Mouse (Mus musculus) forebrain, embryonic 15.5 days (tissue): ENCODE data around the gene Irx3. TPM values are rescaled to one million over a fixed set of nuclear protein-coding genes. Genes with fewer than 3 reads are reported as not detected.
A peak's percentile ranks its signal among the peaks of the same experiment; 100 is the strongest.

Experiments used
- ATAC-seq: fragments of 200-750 bp; cut with Nextera tagmentation; replicated peaks from 2 replicates; pipeline ENCODE4 v1.8.0; 2017; ENCODE audit warnings: mild to moderate bottlenecking, moderate TSS enrichment, moderate library complexity
- H3K27ac ChIP-seq: fragments of 300-500 bp; sonication (generic); replicated peaks from 2 replicates; pipeline ENCODE4 v1.5.1; 2015; ENCODE audit warnings: mild to moderate bottlenecking, inconsistent platforms
- H3K27me3 ChIP-seq: fragments of 300-500 bp; sonication (generic); 2 replicates; pipeline ENCODE4 v1.6.1; 2015; ENCODE audit warnings: inconsistent platforms
- H3K36me3 ChIP-seq: fragments of 300-500 bp; sonication (generic); 2 replicates; pipeline ENCODE4 v1.6.1; 2015; ENCODE audit warnings: mild to moderate bottlenecking, inconsistent platforms
- H3K4me1 ChIP-seq: fragments of 300-500 bp; sonication (generic); 2 replicates; pipeline ENCODE4 v1.6.1; 2015; ENCODE audit warnings: inconsistent platforms
- H3K4me2 ChIP-seq: fragments of 300-500 bp; sonication (generic); replicated peaks from 2 replicates; pipeline ENCODE4 v1.6.1; 2015; ENCODE audit warnings: mild to moderate bottlenecking, inconsistent platforms
- H3K4me3 ChIP-seq: fragments of 300-500 bp; sonication (generic); 2 replicates; pipeline ENCODE4 v1.5.1; 2015; ENCODE audit warnings: mild to moderate bottlenecking, inconsistent platforms
- H3K9ac ChIP-seq: fragments of 300-500 bp; sonication (generic); replicated peaks from 2 replicates; pipeline ENCODE4 v1.6.1; 2015; ENCODE audit warnings: mild to moderate bottlenecking, inconsistent platforms
- H3K9me3 ChIP-seq: fragments of 300-500 bp; sonication (generic); 2 replicates; pipeline ENCODE4 v1.6.1; 2016; ENCODE audit warnings: inconsistent platforms
- WGBS: fragments of 180-500 bp; shearing (Covaris S2); methylation state at CpG from one replicate; pipeline ENCODE4 v1.1.7; 2015; ENCODE audit warnings: mixed read lengths; 5-methylcytosine and 5-hydroxymethylcytosine counted together
- polyA plus RNA-seq: library from polyadenylated mRNA; unstranded; fragments of >200 nt; fragmentation: Nextera tagmentation; extraction: Ambion mirVana; gene quantifications from 2 replicates; pipeline ENCODE4 v1.2.1, GENCODE M21; 2015

Gene Irx3
- polyA plus RNA-seq, 1 experiment from 2014 or later, result 1.6 TPM

GRCm38 (mm10) chr8:91755062-91755461, 46.8 kb downstream of the Irx3 start:
- 89% methylated on average over 9 of the region's 9 CpGs for whole genome bisulfite sequencing
- H3K36me3 ChIP-seq, result no peaks in the 10 kb centered on the region
- H3K4me3 ChIP-seq, result no peak overlapping the region
- ATAC-seq, result no peak
- H3K9ac ChIP-seq, result no peak overlapping the region
- H3K4me2 ChIP-seq, result no peak overlapping the region
- no peaks in the 10 kb centered on the region for H3K27me3 ChIP-seq
- no peak overlapping the region for H3K27ac ChIP-seq
- H3K9me3 ChIP-seq, result no peaks in the 10 kb centered on the region
- 0 out of 2 replicates have a peak, but pooled peaks cover 6% of the 10 kb centered on the region for H3K4me1 ChIP-seq

- Histone ChIP-seq H3K9ac (no peak overlapping the region), H3K9me3 (no peaks in the 10 kb centered on the region), H3K36me3 (no peaks in the 10 kb centered on the region), H3K4me1 (peaks cover 31% of the 10 kb centered on the region), H3K27me3 (no peaks in the 10 kb centered on the region), H3K4me2 (no peak overlapping the region), H3K27ac (no peak overlapping the region), H3K4me3 (no peak overlapping the region)
- ATAC-seq, result no peak
- WGBS, result 86% methylated on average over 7 of the region's 7 CpGs
Observed at GRCm38 (mm10) chr8:91750794-91751125, 51.1 kb downstream of the Irx3 start.

GRCm38 (mm10) chr8:91750096-91750793, 51.6 kb downstream of the Irx3 start:
- Histone ChIP-seq H3K36me3 (no peaks in the 10 kb centered on the region), H3K27ac (no peak overlapping the region), H3K4me1 (peaks cover 31% of the 10 kb centered on the region), H3K9me3 (no peaks in the 10 kb centered on the region), H3K4me3 (no peak overlapping the region), H3K9ac (no peak overlapping the region), H3K4me2 (no peak overlapping the region), H3K27me3 (no peaks in the 10 kb centered on the region)
- WGBS, result 73% methylated on average over 15 of the region's 15 CpGs
- no peak for ATAC-seq

GRCm38 (mm10) chr8:91749412-91749811, 52.5 kb downstream of the Irx3 start:
- Histone ChIP-seq H3K4me3 (no peak overlapping the region), H3K27ac (no peak overlapping the region), H3K4me2 (no peak overlapping the region), H3K9ac (no peak overlapping the region), H3K4me1 (peaks cover 31% of the 10 kb centered on the region), H3K27me3 (no peaks in the 10 kb centered on the region), H3K36me3 (no peaks in the 10 kb centered on the region), H3K9me3 (no peaks in the 10 kb centered on the region)
- WGBS, result 54% methylated on average over 5 of the region's 5 CpGs
- 0 out of 2 replicates have a peak, but pooled peaks have one; percentile 6 for ATAC-seq
